Mouse (Mus musculus): ENCODE data around the gene Olfml2b. TPM values are rescaled to one million over a fixed set of nuclear protein-coding genes. Genes with fewer than 3 reads are reported as not detected.

Gene Olfml2b
- total and polyA plus RNA-seq, 3 experiments: not detected

DNA sequence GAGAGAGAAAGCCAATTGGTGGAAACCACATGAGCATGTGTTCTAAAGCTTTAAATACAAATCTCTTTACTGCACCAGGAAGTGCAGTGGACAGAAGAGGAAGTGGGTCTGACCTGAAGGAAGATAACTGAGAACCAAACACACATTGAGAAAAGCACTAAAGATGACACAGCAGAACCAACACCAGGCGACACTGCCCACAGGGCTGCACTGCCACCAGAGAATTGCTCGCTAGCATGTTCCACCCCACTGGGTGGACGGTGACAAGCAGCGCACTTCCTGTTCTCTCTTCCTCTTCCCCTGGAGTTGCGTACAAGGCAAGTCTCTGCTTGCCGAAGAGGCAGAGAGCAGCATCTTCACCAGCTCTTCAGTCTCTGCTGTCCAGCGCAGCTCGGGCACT lies 65.1 kb downstream of the Olfml2b start:
- Histone ChIP-seq H3K27me3 (ENCODE audit: control insufficient read depth in 1 of 2, insufficient read depth in 2 of 2, low read length in 2 of 2) (no peaks in the 10 kb centered on the region), H3K4me3 (ENCODE audit: control insufficient read depth in 1 of 2, insufficient read depth in 1 of 2, low read depth in 2 of 2, low read length in 2 of 2) (no peak overlapping the region), H3K9ac (ENCODE audit: control insufficient read depth, low read depth, low read length, poor library complexity, severe bottlenecking) (no peak overlapping the region), H3K9me3 (replicated peaks; ENCODE audit: insufficient read depth, low read length) (no peaks in the 10 kb centered on the region), H3K27ac (ENCODE audit: control insufficient read depth, low read depth, low read length) (no peak overlapping the region), H3K4me1 (ENCODE audit: control insufficient read depth in 1 of 2, insufficient read depth in 2 of 2, low read length in 2 of 2) (peaks cover 0 to 10% of the 10 kb centered on the region in 2 experiments; a peak in 2 of 4 replicates), H3K79me2 (ENCODE audit: control insufficient read depth, insufficient read depth, low read length, poor library complexity) (no peaks in the 10 kb centered on the region), H3K36me3 (ENCODE audit: control insufficient read depth in 1 of 2, insufficient read depth in 2 of 2, low read length in 2 of 2) (peaks cover 0 to 10% of the 10 kb centered on the region in 2 experiments; a peak in 2 of 4 replicates)
- peak; percentile 75 for DNase-seq (ENCODE audit: low read depth, low spot score)
- TF ChIP-seq MYC (IDR thresholded peaks at IDR 0.05; ENCODE audit: low read depth, low read length) (peak; percentile 71; the same call in 1 of the 2 replicates), RCOR1 (IDR thresholded peaks at IDR 0.05; ENCODE audit: low read depth, low read length) (peak; percentile 66; the same call in 1 of the 2 replicates), USF1 (IDR thresholded peaks at IDR 0.05; ENCODE audit: low read depth, low read length) (no peak), ELF1 (IDR thresholded peaks at IDR 0.05; ENCODE audit: low read depth, low read length) (peak; percentile 67), NELFE (IDR thresholded peaks at IDR 0.05; ENCODE audit: low read depth, low read length) (no peak), GATA1 (IDR thresholded peaks at IDR 0.05; ENCODE audit: low read depth, low read length) (peak; percentile 57), EP300 (IDR thresholded peaks at IDR 0.05; ENCODE audit: low read depth in 1 of 2, low read length in 2 of 2) (peak; percentile 45 to 70), TBP (IDR thresholded peaks at IDR 0.05; ENCODE audit: low read depth, low read length) (0 out of 2 replicates have a peak, but pooled peaks have one; percentile 18), ETS1 (IDR thresholded peaks at IDR 0.05; ENCODE audit: low read depth, low read length) (peak; percentile 26; the same call in 1 of the 2 replicates), KAT2A (conservative IDR thresholded peaks at IDR 0.05; ENCODE audit: low read depth, low read length) (no peak)

DNA sequence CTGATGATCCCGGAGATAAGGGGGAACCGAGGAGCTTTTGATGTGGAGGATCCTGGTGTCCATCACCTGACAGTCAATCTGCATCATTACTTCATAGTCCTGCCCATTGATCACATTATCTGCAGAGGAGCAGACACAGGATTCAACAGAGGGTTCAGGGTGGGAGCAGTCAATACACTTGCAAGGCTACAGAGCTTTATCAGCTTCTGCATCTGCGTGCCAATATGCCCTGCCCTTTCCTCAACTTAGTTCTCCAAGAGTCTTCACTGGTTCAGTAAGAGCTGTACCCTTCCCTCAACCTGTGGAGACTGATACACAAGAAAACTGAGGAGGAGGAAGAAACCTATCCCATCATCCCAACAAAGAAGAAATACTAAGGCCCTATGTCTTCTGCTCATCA lies 65.6 kb downstream of the Olfml2b start:
- TF ChIP-seq NELFE (IDR thresholded peaks at IDR 0.05; ENCODE audit: low read depth, low read length) (no peak), RAD21 (IDR thresholded peaks at IDR 0.05; ENCODE audit: low read depth, low read length) (no peak), JUND (IDR thresholded peaks at IDR 0.05; ENCODE audit: low read depth, low read length) (no peak), TBP (IDR thresholded peaks at IDR 0.05; ENCODE audit: low read depth, low read length) (no peak), MEF2A (IDR thresholded peaks at IDR 0.05; ENCODE audit: extremely low read depth, insufficient replicate concordance, low read depth, low read length, poor library complexity, severe bottlenecking) (no peak), HCFC1 (IDR thresholded peaks at IDR 0.05; ENCODE audit: low read depth, low read length) (no peak), MAX (IDR thresholded peaks at IDR 0.05; ENCODE audit: low read length) (no peak), CHD2 (IDR thresholded peaks at IDR 0.05; ENCODE audit: low read length) (no peak), GATA1 (IDR thresholded peaks at IDR 0.05; ENCODE audit: low read depth, low read length) (no peak), POLR2AphosphoS5 (IDR thresholded peaks at IDR 0.05; ENCODE audit: borderline replicate concordance, low read depth, low read length) (no peak), MAZ (IDR thresholded peaks at IDR 0.05; ENCODE audit: low read depth, low read length) (no peak), CHD1 (IDR thresholded peaks at IDR 0.05; ENCODE audit: low read depth, low read length) (no peak)
- Histone ChIP-seq H3K9me3 (replicated peaks; ENCODE audit: insufficient read depth, low read length) (no peaks in the 10 kb centered on the region), H3K79me2 (ENCODE audit: control insufficient read depth, insufficient read depth, low read length, poor library complexity) (no peaks in the 10 kb centered on the region), H3K4me1 (ENCODE audit: control insufficient read depth in 1 of 2, insufficient read depth in 2 of 2, low read length in 2 of 2) (peaks cover 0 to 10% of the 10 kb centered on the region in 2 experiments; a peak in 2 of 4 replicates), H3K36me3 (ENCODE audit: control insufficient read depth in 1 of 2, insufficient read depth in 2 of 2, low read length in 2 of 2) (peaks cover 0 to 10% of the 10 kb centered on the region in 2 experiments; a peak in 2 of 4 replicates), H3K4me3 (ENCODE audit: control insufficient read depth in 1 of 2, insufficient read depth in 1 of 2, low read depth in 2 of 2, low read length in 2 of 2) (no peak overlapping the region), H3K27ac (ENCODE audit: control insufficient read depth, low read depth, low read length) (no peak overlapping the region), H3K27me3 (ENCODE audit: control insufficient read depth in 1 of 2, insufficient read depth in 2 of 2, low read length in 2 of 2) (no peaks in the 10 kb centered on the region), H3K9ac (ENCODE audit: control insufficient read depth, low read depth, low read length, poor library complexity, severe bottlenecking) (no peak overlapping the region)
- no peak for DNase-seq (ENCODE audit: low read depth, low spot score)
